Mouse (Mus musculus) layer of hippocampus, adult 18-20 months (tissue): ENCODE measurements around the gene Cnpy3. TPM values are rescaled to one million over a fixed set of nuclear protein-coding genes. Genes with fewer than 3 reads are reported as not detected.
A peak's percentile ranks its signal among the peaks of the same experiment; 100 is the strongest.
"Not testable (repeated sequence)": the region's sequence is repeated elsewhere in the genome, so short reads cannot be mapped to it uniquely, and the experiment has no call there.

Experiments
- DNase-seq, 2 experiments: peaks; one replicate each; pipeline ENCODE4 v3.0.0; 2022; ENCODE audit warnings: low spot score in 2 of 2
- long read RNA-seq: library from polyadenylated mRNA; stranded (forward); transcript quantifications from one replicate; pipeline ENCODE4 v2.0.0, GENCODE M21; 2021
- total RNA-seq, 2 experiments: library from RNA; stranded (reverse); gene quantifications; 2 replicates each; pipeline ENCODE4 v1.2.3; 2021

Gene Cnpy3
- 10 to 100 TPM; 66.6 to 71.8 TPM for total RNA-seq
- long read RNA-seq, transcript Cnpy3-201 (6 exons, 1,908 nt): major isoform, 88 of 103 reads
- long read RNA-seq, partial matches to known transcripts: 2 of 103 reads
- long read RNA-seq, other reads (novel, unspliced or antisense): 12 of 103 reads

DNA sequence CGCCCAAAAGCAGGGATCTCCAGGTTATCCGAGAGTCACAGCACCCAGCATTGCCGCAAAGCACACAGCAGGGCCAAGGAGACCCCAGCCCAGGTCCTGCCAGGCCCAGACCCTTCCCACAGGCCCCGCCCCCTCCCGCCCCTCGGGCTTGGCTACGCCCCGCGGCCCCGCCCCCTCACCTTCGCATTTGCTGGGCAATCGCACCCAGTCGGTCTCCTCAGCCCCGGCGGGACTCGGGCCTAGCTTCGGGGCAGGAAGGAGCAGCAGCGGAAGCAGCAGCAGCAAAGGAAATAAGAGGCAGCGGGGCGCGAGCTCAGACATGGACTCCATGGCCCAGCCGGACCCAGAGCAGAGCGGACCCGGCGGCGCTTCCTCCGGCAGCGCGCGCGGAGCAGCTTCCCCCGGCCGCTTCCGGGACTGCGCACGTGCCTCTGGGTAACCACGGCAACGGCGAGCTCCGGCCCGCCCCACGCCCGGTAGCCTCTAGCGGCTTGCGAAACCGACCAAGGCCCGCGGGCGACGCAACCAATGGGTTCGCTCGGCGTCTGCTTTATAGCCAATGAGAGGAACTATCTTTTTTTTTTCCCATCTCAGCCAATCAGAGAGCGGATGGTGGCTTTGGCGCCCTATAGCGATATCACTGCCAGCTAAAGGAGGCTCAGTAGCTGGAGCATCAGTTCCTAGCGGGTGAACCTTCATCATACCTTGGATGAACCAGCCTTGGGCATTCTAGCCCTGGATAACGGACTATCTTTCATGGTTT, at the start of gene Cnpy3:
Cnpy3 (minus strand) TSS at position 421 of the 763 bp plus-strand sequence.
- peak; percentile 98 to 99 for DNase-seq

DNA sequence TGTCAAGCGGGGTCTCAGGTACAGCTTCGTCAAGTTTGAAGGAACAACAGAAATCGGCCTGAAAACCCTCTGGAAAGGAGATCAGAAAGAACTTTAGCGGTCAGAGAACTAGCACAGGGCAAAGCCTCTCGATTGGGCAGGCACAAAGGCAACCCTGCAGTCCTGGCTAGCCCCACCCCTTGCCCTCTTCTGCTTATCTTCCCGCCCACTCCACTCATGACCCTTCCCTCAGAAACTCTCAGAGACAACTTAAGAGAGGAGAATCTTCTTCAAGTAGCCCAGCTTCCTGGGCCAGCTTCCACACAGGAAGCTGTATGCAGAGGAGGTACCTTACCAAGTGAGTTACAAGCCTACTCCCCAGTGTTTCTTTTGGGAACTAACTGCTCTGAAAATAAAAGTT, 49.7 kb upstream of the Cnpy3 start:
- DNase-seq: no peak

DNA sequence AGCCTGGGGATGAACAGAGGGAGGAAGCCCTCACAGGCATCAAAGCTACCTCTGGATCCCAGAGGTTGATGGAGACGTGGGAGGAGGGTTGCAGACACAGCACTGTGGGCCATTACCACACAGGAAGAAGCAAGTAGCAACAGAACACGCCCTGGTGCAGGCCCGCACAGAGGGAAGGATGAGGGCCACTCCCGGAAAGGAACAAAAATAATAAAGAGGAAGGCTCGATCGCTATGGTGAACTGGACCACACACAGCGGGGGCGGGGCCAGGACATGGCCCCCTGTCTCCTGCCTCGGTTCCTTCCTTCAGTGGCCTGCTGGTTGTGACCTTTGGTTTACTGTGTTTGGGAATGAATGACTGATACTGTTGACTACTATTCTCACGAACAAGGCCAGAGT, 47.7 kb upstream of the Cnpy3 start:
- DNase-seq: no peak

DNA sequence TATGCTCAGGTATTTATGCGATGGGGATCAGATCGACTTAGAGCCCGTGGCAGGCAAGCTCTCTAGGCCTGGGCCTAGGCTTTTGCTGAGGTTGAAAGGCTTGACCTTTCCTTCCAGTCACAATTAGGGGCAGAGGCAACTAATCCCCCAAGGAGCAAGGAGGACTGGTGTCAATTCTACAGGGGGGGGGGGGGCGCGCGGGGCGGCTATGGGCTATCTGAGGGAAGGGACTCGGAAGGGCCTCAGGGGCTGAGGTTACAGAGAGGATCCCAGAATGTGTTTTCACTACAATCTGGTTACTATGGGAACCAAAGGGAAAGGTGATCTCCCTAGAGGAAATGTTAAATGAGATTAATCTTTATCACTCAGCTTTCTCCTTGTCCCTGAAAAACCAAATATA, 45.4 kb upstream of the Cnpy3 start:
- DNase-seq: no peak

DNA sequence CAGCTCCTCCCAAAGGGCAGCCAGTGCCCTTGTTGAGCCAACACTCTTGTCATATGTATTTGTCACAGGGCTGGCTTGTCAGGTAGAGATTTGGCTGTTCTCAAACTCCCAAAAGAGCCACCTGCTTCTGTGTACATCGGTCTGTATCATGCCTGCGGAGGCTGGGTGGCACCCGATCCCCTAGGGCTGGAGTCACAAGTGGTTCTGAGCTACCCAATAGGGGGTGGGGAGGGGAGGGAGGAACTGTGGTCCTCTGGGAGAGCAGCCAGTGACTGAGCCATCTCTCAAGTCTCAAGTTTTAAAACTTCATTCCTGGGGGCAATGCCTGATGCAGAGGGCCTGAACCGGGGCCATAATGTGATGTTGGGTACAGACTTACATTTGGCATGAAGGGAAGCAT, 44.7 kb upstream of the Cnpy3 start:
- DNase-seq: no peak

DNA sequence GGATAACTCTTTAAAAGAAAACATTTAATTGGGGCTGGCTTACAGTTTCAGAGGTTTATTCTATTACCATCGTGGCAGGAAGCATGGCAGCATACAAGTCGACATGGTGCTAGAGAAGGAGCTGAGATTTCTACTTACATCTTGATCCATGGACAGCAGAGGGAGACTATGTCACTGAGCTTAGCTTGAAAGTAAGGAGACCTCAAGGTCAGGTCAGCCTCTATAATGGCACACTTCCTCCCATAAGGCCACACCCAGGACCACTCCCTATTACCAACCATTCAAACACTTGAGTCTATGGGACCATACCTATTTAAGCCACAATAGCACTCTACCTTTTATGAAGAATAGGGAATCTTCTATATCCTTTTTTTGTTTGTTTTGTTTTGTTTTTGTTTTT, 40.9 kb upstream of the Cnpy3 start:
- DNase-seq: no peak

DNA sequence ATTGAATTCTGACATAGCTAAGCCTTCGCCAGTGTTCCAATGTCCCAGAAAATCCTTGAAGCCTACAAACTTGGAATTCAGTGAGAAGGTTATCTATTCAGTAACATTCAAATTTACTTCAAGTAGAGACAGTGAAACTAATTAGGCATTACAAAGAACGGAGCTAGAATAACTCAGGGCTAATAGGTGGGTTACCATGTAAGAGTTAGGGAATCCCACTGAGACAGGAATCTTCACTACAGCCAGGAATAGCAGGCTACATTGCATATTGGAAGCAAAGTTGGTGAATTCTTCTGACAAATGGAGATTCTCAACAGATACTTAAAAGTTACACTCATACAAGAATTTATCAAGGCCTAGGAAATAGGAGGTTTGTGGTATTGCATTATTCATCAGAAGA, 36.0 kb upstream of the Cnpy3 start:
- not testable (repeated sequence) for DNase-seq

DNA sequence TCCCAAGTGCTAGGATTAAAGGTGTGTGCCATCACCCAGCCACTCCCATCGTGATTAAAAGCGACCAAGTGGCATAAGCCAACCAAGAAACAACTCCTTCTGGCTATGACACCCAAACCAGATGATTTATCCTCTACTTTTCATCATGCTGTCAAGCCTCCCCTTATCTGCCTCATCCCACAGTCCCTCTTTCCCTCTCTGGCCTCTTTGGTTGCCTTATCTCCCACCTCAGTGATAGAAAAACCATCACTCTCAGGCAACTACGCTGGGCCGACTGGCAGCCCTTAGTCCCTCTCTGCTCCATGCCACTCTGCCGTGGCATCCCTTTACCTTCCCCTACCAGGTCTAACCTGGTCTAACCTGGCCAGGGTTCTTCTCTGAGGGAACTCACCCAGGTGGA, 34.9 kb upstream of the Cnpy3 start:
- no peak for DNase-seq

DNA sequence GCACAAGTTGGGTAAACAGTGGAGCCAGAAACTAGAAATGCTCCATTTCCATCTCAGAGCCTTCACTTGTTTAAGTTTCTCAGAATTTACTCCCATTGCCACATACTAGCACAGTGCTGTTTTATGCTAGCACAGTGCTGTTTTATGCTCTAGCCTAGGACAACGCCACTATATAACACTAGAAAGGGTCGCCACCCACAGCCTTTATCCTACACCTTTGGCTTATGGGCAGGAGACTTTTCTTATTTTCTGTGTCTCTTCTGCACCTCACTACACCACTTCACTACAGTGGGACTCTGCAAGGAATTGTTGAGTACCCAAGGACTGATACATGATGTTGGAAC, 31.2 kb upstream of the Cnpy3 start:
- no peak for DNase-seq

DNA sequence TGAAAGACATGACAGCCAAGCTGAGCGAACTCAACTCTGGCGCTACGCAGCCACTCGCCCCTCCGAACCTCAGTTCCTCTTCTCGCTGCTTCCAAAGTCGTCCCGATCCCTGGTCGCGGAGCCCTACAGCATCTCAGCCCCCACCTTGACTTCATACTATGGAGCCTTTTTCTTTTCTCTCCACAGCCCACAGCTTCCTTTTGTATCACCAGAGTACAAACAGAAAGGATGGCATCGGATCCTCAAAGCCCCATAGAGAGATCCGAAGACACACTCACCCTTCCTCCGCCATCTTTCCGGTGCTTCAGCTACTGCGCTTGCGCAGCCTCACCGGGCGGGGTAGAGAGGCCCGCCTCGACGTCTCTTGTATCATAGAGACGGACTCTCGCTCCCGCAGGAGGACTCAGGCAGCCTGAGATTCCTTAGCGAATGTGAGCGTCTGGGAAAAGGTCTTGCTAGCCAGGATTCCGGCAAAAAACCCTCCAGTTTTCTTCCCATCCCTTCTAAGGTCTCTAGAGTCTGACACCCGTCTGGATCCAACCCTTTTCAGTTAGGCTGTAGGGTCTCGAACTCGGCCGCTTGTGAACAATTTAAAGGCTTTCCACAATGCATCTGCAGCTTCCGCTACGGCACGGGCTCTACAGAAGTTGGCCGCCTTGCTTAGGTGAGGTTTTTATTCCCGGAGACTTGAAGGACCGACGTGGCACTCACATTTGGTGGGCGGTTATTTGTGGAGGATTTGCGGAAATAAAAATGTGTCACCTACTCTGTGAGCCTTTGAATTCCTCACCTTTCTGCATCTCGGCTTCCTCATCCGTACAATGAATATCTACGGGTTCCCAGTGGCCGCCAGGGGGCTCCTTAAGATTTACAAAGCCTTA, 30.6 kb upstream of the Cnpy3 start, which contains the start of gene Rpl7l1:
Rpl7l1 (minus strand) TSS at position 332 of the 881 bp plus-strand sequence.
- peak; percentile 90 to 92 for DNase-seq

DNA sequence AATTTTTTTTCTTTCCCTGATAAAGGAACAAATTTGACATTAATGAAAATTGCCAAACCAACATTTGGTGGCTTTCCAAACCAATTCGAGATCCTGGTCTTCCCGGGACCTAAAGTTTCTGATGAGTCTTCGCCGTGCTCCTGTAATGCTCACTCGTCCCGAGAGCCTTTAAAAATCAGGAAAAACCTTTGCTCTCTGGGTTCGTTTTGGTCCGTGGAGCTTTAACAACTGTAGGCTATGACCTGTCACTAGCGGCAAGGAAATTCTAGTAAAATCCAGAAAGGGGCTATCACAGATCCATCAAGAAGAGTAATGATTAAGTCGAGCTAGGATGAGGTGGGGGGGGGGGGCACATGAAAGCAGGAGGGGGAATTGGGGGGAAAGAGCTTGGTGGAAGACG, 29.9 kb upstream of the Cnpy3 start:
- DNase-seq: no peak

DNA sequence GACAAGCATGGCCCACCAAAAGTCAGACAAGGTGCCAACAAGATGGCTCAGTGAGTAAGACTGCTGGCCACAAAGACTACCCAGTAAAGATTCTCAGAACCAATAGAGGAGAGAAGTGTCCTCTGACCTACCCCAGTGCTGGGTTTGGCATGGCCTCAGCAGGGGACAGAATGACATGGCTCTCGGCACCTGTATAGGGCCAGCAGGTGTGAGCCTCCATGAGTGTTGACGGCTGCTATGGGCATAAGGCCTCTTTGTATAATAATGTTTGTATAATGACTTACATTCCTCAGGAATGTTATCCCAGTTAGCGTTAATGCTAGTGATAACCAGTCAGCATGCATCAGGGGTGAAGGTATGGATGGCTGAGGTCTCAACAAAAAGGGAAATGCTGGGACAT, 24.1 kb upstream of the Cnpy3 start:
- DNase-seq: no peak

DNA sequence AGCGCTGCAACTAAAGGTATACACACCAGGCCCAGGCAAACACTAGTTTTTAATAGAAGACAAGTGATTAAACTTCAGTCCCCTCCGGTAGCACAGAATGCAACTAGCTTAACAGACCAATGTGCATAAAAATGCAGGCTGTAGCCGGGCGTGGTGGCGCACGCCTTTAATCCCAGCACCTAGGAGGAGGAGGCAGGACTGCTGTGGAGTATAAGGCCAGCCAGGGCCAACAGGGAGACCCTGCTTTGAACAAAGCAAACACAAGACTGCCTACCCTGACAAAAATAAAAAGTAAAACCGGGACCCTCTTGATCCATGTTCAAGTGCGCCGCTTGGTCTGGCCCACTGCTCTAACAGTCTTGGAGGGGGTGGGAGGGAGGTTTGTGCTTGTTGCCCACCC, 23.1 kb upstream of the Cnpy3 start:
- DNase-seq: no peak

DNA sequence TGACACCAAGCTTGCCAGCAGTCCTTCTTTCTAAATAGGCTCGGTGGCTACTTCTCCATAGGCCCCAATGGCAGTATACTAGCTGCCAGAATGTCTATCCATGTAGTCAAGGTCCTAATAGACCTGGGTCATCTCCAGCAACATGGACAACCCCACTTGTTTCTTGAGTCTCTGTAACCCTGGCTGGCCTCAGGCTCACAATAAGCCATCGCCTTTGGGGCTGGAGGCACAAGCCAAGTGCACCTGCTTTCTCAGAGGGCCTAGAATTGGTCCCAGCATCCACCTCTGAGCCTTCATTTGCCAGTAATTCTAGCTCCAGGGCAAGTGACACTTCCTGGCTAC, 22.1 kb upstream of the Cnpy3 start:
- DNase-seq: no peak

DNA sequence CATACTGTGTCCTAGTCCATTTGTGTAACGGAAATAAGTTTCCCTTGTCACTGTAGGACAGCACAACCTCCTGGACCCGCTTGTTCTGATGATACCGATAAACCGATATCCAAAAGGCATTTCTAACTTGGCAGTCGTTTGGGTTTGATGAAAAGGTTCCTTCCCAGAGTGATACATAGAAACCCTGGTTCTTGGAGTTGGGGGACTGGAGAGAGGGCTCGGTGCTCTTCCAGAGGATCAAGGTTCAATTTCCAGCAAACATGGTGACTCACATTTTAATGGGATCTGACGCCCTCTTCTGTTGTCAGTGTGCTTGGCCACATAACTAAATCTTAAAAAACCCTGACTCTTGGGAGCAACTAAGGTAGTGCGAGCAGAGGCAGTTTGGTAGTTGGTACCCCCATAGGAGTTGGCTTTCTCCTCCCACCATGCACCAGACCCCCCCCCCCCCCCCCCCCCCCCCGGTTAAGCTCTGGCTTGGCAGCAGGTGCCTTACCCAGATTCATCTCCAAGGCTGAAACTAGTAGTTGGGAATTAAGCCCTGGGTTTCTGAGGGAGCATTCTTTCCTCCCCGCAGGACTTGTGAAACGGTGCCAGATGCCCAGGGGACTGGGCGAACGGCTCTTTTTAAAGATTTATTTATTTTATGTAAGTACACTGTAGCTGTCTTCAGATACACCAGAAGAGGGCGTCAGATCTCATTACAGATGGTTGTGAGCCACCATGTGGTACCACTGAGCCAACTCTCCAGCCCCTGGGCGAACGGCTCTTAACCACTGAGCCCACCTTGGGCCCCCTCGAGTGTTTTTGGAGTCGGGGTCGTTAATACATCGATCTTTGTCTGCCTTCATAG, 21.5 kb upstream of the Cnpy3 start:
- no peak for DNase-seq

DNA sequence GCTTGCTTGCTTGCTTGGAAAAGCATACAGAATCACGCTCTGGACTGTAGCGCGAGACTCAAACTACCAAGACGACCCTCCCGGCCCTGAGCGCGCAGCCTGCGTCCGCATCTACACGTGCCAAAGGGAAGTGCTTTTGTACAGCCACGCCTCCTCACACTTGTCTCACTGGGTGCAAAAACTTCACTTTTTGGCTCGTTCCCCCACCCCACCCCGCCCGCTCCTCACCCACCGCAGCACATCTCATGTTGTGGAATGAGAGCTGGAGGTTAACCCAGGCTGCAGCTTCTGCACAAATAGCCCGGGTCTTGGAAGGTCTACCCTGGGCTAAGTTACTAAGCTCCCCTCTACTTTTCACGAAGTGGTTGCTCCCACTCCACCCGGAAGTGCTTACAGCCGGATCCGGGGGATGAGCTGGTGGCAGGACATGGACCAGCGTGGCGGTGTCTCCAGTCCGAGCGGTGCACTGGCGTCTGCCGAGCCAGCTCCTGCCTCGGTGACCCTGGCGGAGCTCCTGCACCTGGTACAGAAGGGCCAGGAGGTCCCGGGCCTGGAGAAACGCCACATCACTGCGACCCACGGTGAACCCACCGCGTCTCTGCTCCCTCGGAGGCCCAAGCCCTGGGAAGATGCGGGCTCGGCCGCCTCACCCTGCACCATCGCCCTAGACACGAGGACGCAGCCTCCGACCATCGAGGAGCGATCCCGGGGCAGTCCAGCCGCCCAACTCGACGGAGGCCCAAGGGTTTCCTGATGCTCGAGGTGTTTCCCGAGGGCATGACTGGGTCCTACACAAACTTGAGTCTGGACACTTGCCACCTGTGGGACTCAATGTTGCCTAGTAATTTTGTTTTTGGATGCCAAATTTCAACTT, 20.6 kb upstream of the Cnpy3 start, which contains the start of gene 2310039H08Rik:
2310039H08Rik (plus strand) TSS at position 232 of the 874 bp plus-strand sequence.
- DNase-seq: peak; percentile 83 to 90

DNA sequence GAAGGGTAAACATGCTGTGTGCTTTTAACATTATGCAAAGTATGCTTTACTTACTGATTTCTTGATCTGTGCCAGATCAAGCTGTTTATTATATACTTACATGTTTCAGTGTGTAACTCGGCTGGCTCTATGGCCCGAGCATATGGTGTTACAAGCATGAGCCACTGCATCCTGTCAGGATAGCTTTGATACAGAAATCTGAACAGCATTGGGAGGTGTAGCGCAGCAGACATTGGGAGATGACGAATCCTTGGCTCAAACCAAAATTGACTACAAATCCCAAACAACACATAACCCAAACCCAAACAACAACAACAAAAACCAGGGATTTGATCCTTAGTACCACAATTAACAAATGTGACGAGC, 20.0 kb upstream of the Cnpy3 start:
- DNase-seq: no peak

DNA sequence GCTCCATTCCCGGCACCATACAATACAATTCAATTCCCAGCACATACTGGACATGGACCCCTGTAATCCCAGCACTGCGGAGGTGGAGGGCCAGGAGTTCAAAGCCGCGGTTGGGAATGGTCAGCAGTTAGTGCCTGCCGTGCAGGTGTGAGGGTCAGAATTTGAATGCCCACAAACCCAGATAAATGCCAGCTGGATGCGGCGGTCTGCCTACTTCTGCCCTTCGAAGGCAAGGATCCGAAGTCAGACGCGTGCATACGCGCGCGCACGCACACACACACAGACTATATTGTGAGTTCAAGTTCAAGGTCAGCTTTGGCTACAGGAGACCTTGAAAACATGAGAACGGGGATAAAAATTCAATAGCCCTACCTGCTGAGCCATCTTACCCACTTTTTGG, 19.6 kb upstream of the Cnpy3 start:
- DNase-seq: no peak

DNA sequence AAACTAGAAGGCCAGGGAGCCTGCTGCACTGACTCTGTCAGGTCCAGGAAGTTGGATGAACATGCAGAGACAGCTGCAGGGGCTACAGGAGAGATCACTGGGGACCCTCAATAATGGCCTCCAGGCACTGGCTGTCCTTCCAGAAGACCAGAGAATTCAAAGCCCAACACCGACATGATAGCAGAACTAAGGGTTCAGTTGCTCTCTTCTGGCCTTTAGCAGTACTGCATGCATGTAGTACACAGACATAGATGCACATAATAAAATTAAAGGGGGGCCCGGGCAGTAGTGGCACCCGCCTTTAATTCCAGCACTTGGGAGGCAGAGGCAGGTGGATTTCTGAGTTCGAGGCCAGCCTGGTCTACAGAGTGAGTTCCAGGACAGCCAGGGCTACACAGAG, 19.0 kb upstream of the Cnpy3 start:
- DNase-seq: no peak

DNA sequence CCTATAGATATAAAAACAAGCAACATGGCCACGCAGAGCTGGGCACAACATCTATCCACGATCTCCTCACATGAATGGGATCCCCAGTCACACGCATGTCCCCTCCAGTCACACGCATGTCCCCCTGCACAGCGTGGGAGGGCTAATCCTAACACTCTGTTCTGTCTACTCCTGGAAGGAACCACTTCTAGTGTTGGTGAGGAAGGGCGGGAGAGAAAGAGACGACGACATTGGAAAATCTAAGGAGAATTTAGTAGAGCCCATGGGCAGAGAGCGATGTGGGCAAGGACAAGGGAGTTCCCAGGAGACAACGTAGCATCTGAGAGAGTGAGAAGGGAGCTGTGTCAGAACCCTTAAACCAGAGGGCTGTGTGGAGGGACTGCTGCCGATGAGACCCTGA, 18.5 kb upstream of the Cnpy3 start:
- DNase-seq: no peak
